Mouse (Mus musculus): ENCODE data around the gene Acsl5. TPM values are rescaled to one million over a fixed set of nuclear protein-coding genes. Genes with fewer than 3 reads are reported as not detected.

Gene Acsl5
- polyA plus RNA-seq, 1 experiment from 2014 or later = 20.3 TPM

GRCm38 (mm10) chr19:55295075-55295474 lies 43.3 kb downstream of the Acsl5 start:
- H3K27ac ChIP-seq = no peak overlapping the region
- WGBS = 94% methylated on average over 9 of the region's 9 CpGs
- no peak overlapping the region for H3K4me3 ChIP-seq
- H3K9ac ChIP-seq = no peak overlapping the region
- H3K9me3 ChIP-seq = no peaks in the 10 kb centered on the region
- H3K4me2 ChIP-seq (replicated peaks) = no peak overlapping the region
- H3K4me1 ChIP-seq = no peaks in the 10 kb centered on the region
- no peaks in the 10 kb centered on the region for H3K27me3 ChIP-seq (replicated peaks)
- ATAC-seq (ENCODE audit: low FRiP score, low read depth) = no peak
- peaks cover 34% of the 10 kb centered on the region for H3K36me3 ChIP-seq

GRCm38 (mm10) chr19:55295556-55295955 lies 43.8 kb downstream of the Acsl5 start:
- no peak for ATAC-seq (ENCODE audit: low FRiP score, low read depth)

GRCm38 (mm10) chr19:55296301-55296700 lies 44.6 kb downstream of the Acsl5 start:
- WGBS = 93% methylated on average over 2 of the region's 2 CpGs
- H3K9me3 ChIP-seq = no peaks in the 10 kb centered on the region
- H3K27ac ChIP-seq = no peak overlapping the region
- no peak overlapping the region for H3K9ac ChIP-seq
- no peaks in the 10 kb centered on the region for H3K27me3 ChIP-seq (replicated peaks)
- peaks cover 39% of the 10 kb centered on the region for H3K36me3 ChIP-seq
- ATAC-seq (ENCODE audit: low FRiP score, low read depth) = no peak
- no peak overlapping the region for H3K4me2 ChIP-seq (replicated peaks)
- no peaks in the 10 kb centered on the region for H3K4me1 ChIP-seq
- H3K4me3 ChIP-seq = no peak overlapping the region

More at GRCm38 (mm10) chr19:55295556-55295955, 43.8 kb downstream of the Acsl5 start:
- H3K4me1 ChIP-seq = no peaks in the 10 kb centered on the region
- no peak overlapping the region for H3K9ac ChIP-seq
- no peak overlapping the region for H3K4me2 ChIP-seq (replicated peaks)
- WGBS = 81% methylated on average over 3 of the region's 3 CpGs
- H3K27ac ChIP-seq = no peak overlapping the region
- peaks cover 34% of the 10 kb centered on the region for H3K36me3 ChIP-seq
- no peak overlapping the region for H3K4me3 ChIP-seq
- no peaks in the 10 kb centered on the region for H3K27me3 ChIP-seq (replicated peaks)
- no peaks in the 10 kb centered on the region for H3K9me3 ChIP-seq

GRCm38 (mm10) chr19:55297489-55297888 lies 45.8 kb downstream of the Acsl5 start:
- no peak overlapping the region for H3K9ac ChIP-seq
- peaks cover 50% of the 10 kb centered on the region for H3K36me3 ChIP-seq
- no peaks in the 10 kb centered on the region for H3K4me1 ChIP-seq
- no peak overlapping the region for H3K4me3 ChIP-seq
- H3K27ac ChIP-seq = no peak overlapping the region
- no peaks in the 10 kb centered on the region for H3K27me3 ChIP-seq (replicated peaks)
- 91% methylated on average over 2 of the region's 2 CpGs for WGBS
- no peak for ATAC-seq (ENCODE audit: low FRiP score, low read depth)
- H3K4me2 ChIP-seq (replicated peaks) = no peak overlapping the region
- H3K9me3 ChIP-seq = no peaks in the 10 kb centered on the region

GRCm38 (mm10) chr19:55297961-55298360 lies 46.2 kb downstream of the Acsl5 start:
- Histone ChIP-seq H3K9ac (no peak overlapping the region), H3K4me3 (no peak overlapping the region), H3K27ac (no peak overlapping the region), H3K36me3 (peaks cover 55% of the 10 kb centered on the region), H3K4me1 (no peaks in the 10 kb centered on the region), H3K9me3 (no peaks in the 10 kb centered on the region), H3K4me2 (replicated peaks) (no peak overlapping the region), H3K27me3 (replicated peaks) (no peaks in the 10 kb centered on the region)
- WGBS = 89% methylated on average over 5 of the region's 5 CpGs
- ATAC-seq (ENCODE audit: low FRiP score, low read depth) = no peak

- H3K9ac ChIP-seq = no peak overlapping the region
- H3K9me3 ChIP-seq = no peaks in the 10 kb centered on the region
- H3K4me1 ChIP-seq = no peaks in the 10 kb centered on the region
- no peak for ATAC-seq (ENCODE audit: low FRiP score, low read depth)
- H3K4me3 ChIP-seq = no peak overlapping the region
- no peaks in the 10 kb centered on the region for H3K27me3 ChIP-seq (replicated peaks)
- peaks cover 63% of the 10 kb centered on the region for H3K36me3 ChIP-seq
- H3K27ac ChIP-seq = no peak overlapping the region
- 100% methylated on average over 1 of the region's 1 CpGs for WGBS
- H3K4me2 ChIP-seq (replicated peaks) = no peak overlapping the region
These were observed 47.6 kb downstream of the Acsl5 start for GRCm38 (mm10) chr19:55299378-55299777.

- no peaks in the 10 kb centered on the region for H3K4me1 ChIP-seq
- H3K36me3 ChIP-seq = peaks cover 58% of the 10 kb centered on the region
- no peak overlapping the region for H3K9ac ChIP-seq
- no peak overlapping the region for H3K4me2 ChIP-seq (replicated peaks)
- ATAC-seq (ENCODE audit: low FRiP score, low read depth) = no peak
- no peaks in the 10 kb centered on the region for H3K27me3 ChIP-seq (replicated peaks)
- no peak overlapping the region for H3K4me3 ChIP-seq
- no peak overlapping the region for H3K27ac ChIP-seq
- H3K9me3 ChIP-seq = no peaks in the 10 kb centered on the region
- WGBS = 92% methylated on average over 3 of the region's 3 CpGs
These were observed 48.8 kb downstream of the Acsl5 start for GRCm38 (mm10) chr19:55300525-55300924.

GRCm38 (mm10) chr19:55305024-55305423 lies 53.3 kb downstream of the Acsl5 start:
- no peaks in the 10 kb centered on the region for H3K4me1 ChIP-seq
- H3K4me3 ChIP-seq = no peak overlapping the region
- no peak for ATAC-seq (ENCODE audit: low FRiP score, low read depth)
- H3K27me3 ChIP-seq (replicated peaks) = no peaks in the 10 kb centered on the region
- H3K9me3 ChIP-seq = no peaks in the 10 kb centered on the region
- H3K9ac ChIP-seq = no peak overlapping the region
- H3K4me2 ChIP-seq (replicated peaks) = no peak overlapping the region
- H3K36me3 ChIP-seq = peaks cover 52% of the 10 kb centered on the region
- H3K27ac ChIP-seq = no peak overlapping the region

GRCm38 (mm10) chr19:55311874-55312273 lies 60.1 kb downstream of the Acsl5 start:
- Histone ChIP-seq H3K9ac (no peak overlapping the region), H3K4me2 (replicated peaks) (no peak overlapping the region), H3K27ac (no peak overlapping the region), H3K9me3 (no peaks in the 10 kb centered on the region), H3K36me3 (peaks cover 46% of the 10 kb centered on the region), H3K4me3 (no peak overlapping the region), H3K4me1 (peaks cover 13% of the 10 kb centered on the region; the same call in 1 of the 2 replicates), H3K27me3 (replicated peaks) (no peaks in the 10 kb centered on the region)
- no peak for ATAC-seq (ENCODE audit: low FRiP score, low read depth)
- 92% methylated on average over 8 of the region's 8 CpGs for WGBS

- H3K36me3 ChIP-seq = peaks cover 38% of the 10 kb centered on the region
- H3K9me3 ChIP-seq = no peaks in the 10 kb centered on the region
- WGBS = 91% methylated on average over 2 of the region's 2 CpGs
- H3K27ac ChIP-seq = no peak overlapping the region
- peaks cover 15% of the 10 kb centered on the region; the same call in 1 of the 2 replicates for H3K4me1 ChIP-seq
- H3K4me2 ChIP-seq (replicated peaks) = no peak overlapping the region
- no peaks in the 10 kb centered on the region for H3K27me3 ChIP-seq (replicated peaks)
- no peak for ATAC-seq (ENCODE audit: low FRiP score, low read depth)
- no peak overlapping the region for H3K4me3 ChIP-seq
- H3K9ac ChIP-seq = no peak overlapping the region
These were observed 61.9 kb downstream of the Acsl5 start for GRCm38 (mm10) chr19:55313649-55314048.

GRCm38 (mm10) chr19:55315452-55316108 lies 63.8 kb downstream of the Acsl5 start, which contains the start of gene Zdhhc6:
Gene Zdhhc6, minus strand, starts transcription at chr19:55316032.
- Histone ChIP-seq H3K9ac (peak within 1 kb of the TSS; percentile 74), H3K4me3 (peak within 1 kb of the TSS; percentile 79), H3K4me2 (replicated peaks) (peak within 1 kb of the TSS; percentile 93), H3K4me1 (peaks cover 15% of the 10 kb centered on the region; the same call in 1 of the 2 replicates), H3K36me3 (peaks cover 19% of the 10 kb centered on the region), H3K9me3 (no peaks in the 10 kb centered on the region), H3K27me3 (replicated peaks) (no peaks in the 10 kb centered on the region), H3K27ac (peak within 1 kb of the TSS; percentile 53; the same call in 1 of the 2 replicates)
- WGBS = under 1% methylated on average over 60 of the region's 60 CpGs
- peak; percentile 79 for ATAC-seq (ENCODE audit: low FRiP score, low read depth)

GRCm38 (mm10) chr19:55316109-55316714 lies 64.5 kb downstream of the Acsl5 start, which contains the start of gene Vti1a:
Gene Vti1a, plus strand, starts transcription at chr19:55316295.
- Histone ChIP-seq H3K4me2 (replicated peaks) (peak within 1 kb of the TSS; percentile 93), H3K4me3 (peak within 1 kb of the TSS; percentile 79), H3K27ac (peak within 1 kb of the TSS; percentile 53; the same call in 1 of the 2 replicates), H3K4me1 (peaks cover 15% of the 10 kb centered on the region; the same call in 1 of the 2 replicates), H3K9me3 (no peaks in the 10 kb centered on the region), H3K27me3 (replicated peaks) (no peaks in the 10 kb centered on the region), H3K9ac (peak within 1 kb of the TSS; percentile 74), H3K36me3 (peaks cover 14% of the 10 kb centered on the region)
- under 1% methylated on average over 48 of the region's 48 CpGs for WGBS
- ATAC-seq (ENCODE audit: low FRiP score, low read depth) = peak; percentile 91
